Mouse (Mus musculus) hindbrain, postnatal 0 days (tissue): ENCODE results near the gene Tmem100. TPM values are rescaled to one million over a fixed set of nuclear protein-coding genes. Genes with fewer than 3 reads are reported as not detected.

Experiments used
- ATAC-seq: fragments of 200-750 bp; cut with Nextera tagmentation; 2 replicates; pipeline ENCODE4 v1.8.0; 2017; ENCODE audit warnings: mild to moderate bottlenecking, moderate TSS enrichment, moderate library complexity
- DNase-seq: peaks from one replicate; pipeline ENCODE4 v3.0.0-alpha.2; 2015; ENCODE audit warnings: low spot score
- H3K27ac ChIP-seq: fragments of 300-500 bp; sonication (generic); 2 replicates; pipeline ENCODE4 v1.5.1; 2014; ENCODE audit warnings: mild to moderate bottlenecking
- H3K27me3 ChIP-seq: fragments of 300-500 bp; sonication (generic); 2 replicates; pipeline ENCODE4 v1.6.1; 2014; ENCODE audit warnings: low read length, mixed read lengths; ENCODE audit not compliant: insufficient read depth
- H3K36me3 ChIP-seq: fragments of 300-500 bp; sonication (generic); 2 replicates; pipeline ENCODE4 v1.6.1; 2014; ENCODE audit warnings: low read length, mixed read lengths; ENCODE audit not compliant: insufficient read depth
- H3K4me1 ChIP-seq: fragments of 300-500 bp; sonication (generic); 2 replicates; pipeline ENCODE4 v1.6.1; 2014; ENCODE audit warnings: antibody characterized with exemption, low read length, mixed read lengths; ENCODE audit not compliant: insufficient read depth
- H3K4me2 ChIP-seq: fragments of 300-500 bp; sonication (generic); 2 replicates; pipeline ENCODE4 v1.6.1; 2014; ENCODE audit warnings: low read depth, mild to moderate bottlenecking, low read length, moderate library complexity, mixed read lengths
- H3K4me3 ChIP-seq: fragments of 300-500 bp; sonication (generic); 2 replicates; pipeline ENCODE4 v1.5.1; 2014; ENCODE audit warnings: low read length
- H3K9ac ChIP-seq: fragments of 300-500 bp; sonication (generic); replicated peaks from 2 replicates; pipeline ENCODE4 v1.6.1; 2014; ENCODE audit warnings: mild to moderate bottlenecking, low read length, moderate library complexity, mixed read lengths
- H3K9me3 ChIP-seq: fragments of 300-500 bp; sonication (generic); 2 replicates; pipeline ENCODE4 v1.6.1; 2016; ENCODE audit warnings: low read length, mixed read lengths
- CTCF ChIP-seq: IDR thresholded peaks from 2 replicates; pipeline ENCODE4 v1.5.1; 2016; ENCODE audit warnings: antibody characterized with exemption, control low read depth, low read depth
- WGBS: fragments of 180-500 bp; shearing (Covaris S2); extraction: QIAGEN DNeasy Blood & Tissue Kit; methylation state at CpG from one replicate; pipeline ENCODE4 v1.1.7; 2014; 5-methylcytosine and 5-hydroxymethylcytosine counted together
- polyA plus RNA-seq: library from polyadenylated mRNA; unstranded; fragments of >200 nt; fragmentation: Nextera tagmentation; extraction: Ambion mirVana; gene quantifications from 2 replicates; pipeline ENCODE4 v1.2.1, GENCODE M21; 2015
- total RNA-seq: library from RNA; depleted of rRNA; stranded (reverse); fragments of >200 nt; gene quantifications from 2 replicates; pipeline ENCODE4 v1.2.3, GENCODE M21; 2014

The Tmem100 gene
- total and polyA plus RNA-seq, 2 experiments from 2014 or later: 11.6 to 19.3 TPM

DNA sequence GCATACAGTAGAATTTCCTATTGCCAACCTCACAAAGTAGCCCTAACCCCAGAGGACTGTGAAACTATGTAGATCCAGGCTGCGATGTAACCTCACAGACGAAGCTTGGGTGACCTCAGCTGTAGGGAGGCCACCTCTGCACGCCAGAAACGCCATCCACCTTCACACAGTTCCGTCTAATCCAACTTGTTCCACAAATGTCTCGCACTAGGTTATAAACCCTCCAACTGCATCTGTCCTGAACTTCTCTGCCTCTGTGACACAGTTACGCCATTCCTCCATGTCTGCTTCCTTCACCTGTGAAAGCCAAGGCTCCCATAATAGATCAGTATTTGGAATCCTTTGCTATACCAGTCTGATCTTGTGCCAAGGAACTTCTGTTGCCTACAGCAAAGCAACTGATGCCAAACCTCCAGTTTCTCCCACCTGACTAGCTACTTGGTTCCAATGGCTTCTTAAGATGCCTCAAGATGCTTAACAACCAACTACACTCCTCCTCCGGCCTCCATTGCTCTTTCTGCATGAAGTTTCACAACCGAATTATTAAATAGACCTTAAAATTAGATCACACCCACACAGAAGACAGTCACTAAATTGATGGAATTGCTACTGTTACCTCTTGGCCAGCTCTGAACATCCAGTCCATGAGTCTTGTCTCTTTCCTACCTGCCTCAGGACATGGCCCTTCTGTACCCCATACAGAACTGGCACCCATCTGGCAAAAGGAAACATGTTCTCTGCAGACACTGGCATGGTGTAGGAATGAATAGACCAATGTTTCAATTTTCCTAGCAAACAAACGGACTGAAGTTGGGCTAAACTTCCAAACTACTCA lies 28.5 kb upstream of the Tmem100 start:
- H3K4me2 ChIP-seq: peak overlapping the region; percentile 57
- no peaks in the 10 kb centered on the region for H3K4me1 ChIP-seq
- peak overlapping the region; percentile 41; the same call in 1 of the 2 replicates for H3K4me3 ChIP-seq
- no peak for DNase-seq
- no peak overlapping the region for H3K27ac ChIP-seq
- TF ChIP-seq CTCF: no peak
- WGBS: 90% methylated on average over 10 of the region's 10 CpGs
- no peak overlapping the region for H3K9ac ChIP-seq
- H3K9me3 ChIP-seq: no peaks in the 10 kb centered on the region
- no peaks in the 10 kb centered on the region for H3K27me3 ChIP-seq
- H3K36me3 ChIP-seq: no peaks in the 10 kb centered on the region
- no peak for ATAC-seq

DNA sequence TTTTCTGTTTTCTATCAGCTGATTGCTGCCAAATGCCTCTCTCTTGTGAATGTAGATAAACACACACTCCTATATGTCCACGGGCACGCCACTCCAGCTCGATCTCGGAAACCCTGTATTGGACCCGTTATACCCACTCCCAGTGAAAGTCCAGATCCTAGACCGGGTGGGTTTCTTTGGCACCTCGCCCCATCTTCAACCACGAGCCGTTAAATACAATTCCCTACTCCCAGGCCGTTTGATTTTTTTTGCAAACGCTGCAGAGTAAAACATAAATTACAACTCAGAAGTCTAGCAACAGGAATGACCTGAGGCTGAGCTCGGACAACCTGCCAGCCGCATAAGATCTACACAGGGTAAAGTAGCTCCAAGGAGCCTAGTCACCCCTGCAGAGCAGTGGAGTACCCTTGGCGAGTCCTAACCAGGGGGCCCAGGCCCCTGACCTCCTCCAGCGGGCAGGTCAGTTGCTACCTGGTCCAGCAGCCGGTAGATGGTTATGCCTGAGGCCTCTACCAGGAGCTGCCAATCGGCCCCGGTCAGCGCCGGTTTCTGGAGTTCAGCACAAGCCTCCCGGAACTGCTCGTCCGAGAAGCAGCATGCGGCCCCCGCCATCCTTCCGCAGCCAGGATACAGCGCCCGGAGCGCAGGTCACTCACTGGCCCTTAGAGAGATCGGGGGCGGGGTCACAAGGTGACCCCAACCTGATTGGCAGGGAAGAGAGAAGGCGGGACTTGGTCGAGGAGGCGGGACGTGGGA lies 27.7 kb upstream of the Tmem100 start, which contains the start of gene Pctp:
Gene Pctp, minus strand, starts transcription at position 664 of the 756 bp plus-strand sequence.
- Histone ChIP-seq H3K4me1 (no peaks in the 10 kb centered on the region), H3K4me2 (peak within 1 kb of the TSS; percentile 57), H3K27ac (no peak within 1 kb of the TSS), H3K9me3 (no peaks in the 10 kb centered on the region), H3K27me3 (no peaks in the 10 kb centered on the region), H3K9ac (peak within 1 kb of the TSS; percentile 33; the same call in 1 of the 2 replicates), H3K36me3 (no peaks in the 10 kb centered on the region), H3K4me3 (peak within 1 kb of the TSS; percentile 41)
- TF ChIP-seq CTCF: no peak
- peak; percentile 69 for DNase-seq
- ATAC-seq: peak; percentile 90
- WGBS: 16% methylated on average over 35 of the region's 35 CpGs

DNA sequence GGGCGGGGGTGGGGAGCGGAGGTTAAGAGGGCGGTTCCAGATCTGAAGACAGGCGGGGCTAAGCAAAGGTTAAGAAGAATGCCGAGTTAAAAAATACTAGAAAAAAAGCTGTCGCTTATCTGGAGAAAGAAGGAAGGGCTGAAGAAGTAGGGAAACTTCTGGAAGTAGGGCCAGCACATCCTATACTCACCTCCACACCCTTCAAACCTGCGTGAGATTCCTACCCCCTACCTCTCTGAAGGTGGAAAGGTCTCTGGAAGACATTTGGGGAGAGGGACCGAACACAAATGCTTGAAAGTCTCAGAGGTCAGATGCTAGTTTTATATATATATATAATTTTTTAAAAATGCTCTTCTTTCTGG lies 27.2 kb upstream of the Tmem100 start:
- Histone ChIP-seq H3K9me3 (no peaks in the 10 kb centered on the region), H3K4me2 (peak overlapping the region; percentile 57), H3K9ac (peak overlapping the region; percentile 33; the same call in 1 of the 2 replicates), H3K4me1 (no peaks in the 10 kb centered on the region), H3K27ac (no peak overlapping the region), H3K36me3 (no peaks in the 10 kb centered on the region), H3K27me3 (no peaks in the 10 kb centered on the region), H3K4me3 (peak overlapping the region; percentile 41)
- DNase-seq (no peak), ATAC-seq (no peak)
- no peak for TF ChIP-seq CTCF
- 15% methylated on average over 8 of the region's 8 CpGs for WGBS

DNA sequence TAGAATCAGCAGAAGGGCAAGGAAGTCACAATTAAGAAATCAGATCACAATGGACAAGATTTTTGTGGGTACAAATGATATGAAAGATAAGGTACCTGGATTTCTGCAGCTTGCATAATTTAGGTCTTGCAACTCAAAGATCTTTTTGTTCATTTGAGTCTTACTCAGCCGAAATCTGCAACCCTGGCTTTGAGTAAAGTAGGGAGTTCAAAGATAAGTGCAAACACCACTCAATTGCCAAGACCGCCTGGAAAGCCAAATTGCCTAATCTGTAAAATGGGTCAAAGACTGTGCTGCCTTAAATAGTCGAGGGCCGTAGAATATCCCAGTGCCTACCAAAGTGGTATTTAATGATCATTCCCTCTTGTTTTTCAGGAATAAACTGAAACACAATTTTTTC lies 26.8 kb upstream of the Tmem100 start:
- H3K4me3 ChIP-seq: no peak overlapping the region
- WGBS: 90% methylated on average over 4 of the region's 4 CpGs
- H3K4me1 ChIP-seq: no peaks in the 10 kb centered on the region
- ATAC-seq: no peak
- no peaks in the 10 kb centered on the region for H3K9me3 ChIP-seq
- H3K27me3 ChIP-seq: no peaks in the 10 kb centered on the region
- H3K9ac ChIP-seq: no peak overlapping the region
- no peak overlapping the region for H3K4me2 ChIP-seq
- DNase-seq: no peak
- H3K36me3 ChIP-seq: no peaks in the 10 kb centered on the region
- H3K27ac ChIP-seq: no peak overlapping the region
- TF ChIP-seq CTCF: no peak

DNA sequence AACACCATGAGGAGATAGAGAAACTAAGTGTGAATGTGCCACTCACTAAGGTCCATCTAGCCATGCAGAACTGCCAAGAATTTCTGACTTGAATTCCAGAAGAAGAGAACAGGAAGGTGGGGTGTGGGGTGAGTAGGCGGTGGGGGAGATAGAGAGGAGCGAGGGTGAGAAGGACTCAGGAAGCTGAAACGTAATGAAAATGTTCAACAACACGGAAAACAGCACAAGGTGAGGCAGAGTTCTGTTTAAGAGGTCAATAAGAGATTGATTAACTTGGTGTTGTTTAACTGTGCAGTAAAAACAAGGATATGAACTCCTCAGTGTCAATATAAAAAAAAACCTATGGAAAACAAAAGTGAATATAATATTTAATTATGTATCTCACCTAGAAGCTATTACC lies 24.0 kb upstream of the Tmem100 start:
- H3K27ac ChIP-seq: no peak overlapping the region
- no peaks in the 10 kb centered on the region for H3K36me3 ChIP-seq
- no peaks in the 10 kb centered on the region for H3K9me3 ChIP-seq
- no peaks in the 10 kb centered on the region for H3K27me3 ChIP-seq
- no peak overlapping the region for H3K4me3 ChIP-seq
- no peaks in the 10 kb centered on the region for H3K4me1 ChIP-seq
- ATAC-seq (no peak), DNase-seq (no peak)
- no peak overlapping the region for H3K9ac ChIP-seq
- no peak for TF ChIP-seq CTCF
- WGBS: 74% methylated on average over 4 of the region's 4 CpGs
- H3K4me2 ChIP-seq: no peak overlapping the region

DNA sequence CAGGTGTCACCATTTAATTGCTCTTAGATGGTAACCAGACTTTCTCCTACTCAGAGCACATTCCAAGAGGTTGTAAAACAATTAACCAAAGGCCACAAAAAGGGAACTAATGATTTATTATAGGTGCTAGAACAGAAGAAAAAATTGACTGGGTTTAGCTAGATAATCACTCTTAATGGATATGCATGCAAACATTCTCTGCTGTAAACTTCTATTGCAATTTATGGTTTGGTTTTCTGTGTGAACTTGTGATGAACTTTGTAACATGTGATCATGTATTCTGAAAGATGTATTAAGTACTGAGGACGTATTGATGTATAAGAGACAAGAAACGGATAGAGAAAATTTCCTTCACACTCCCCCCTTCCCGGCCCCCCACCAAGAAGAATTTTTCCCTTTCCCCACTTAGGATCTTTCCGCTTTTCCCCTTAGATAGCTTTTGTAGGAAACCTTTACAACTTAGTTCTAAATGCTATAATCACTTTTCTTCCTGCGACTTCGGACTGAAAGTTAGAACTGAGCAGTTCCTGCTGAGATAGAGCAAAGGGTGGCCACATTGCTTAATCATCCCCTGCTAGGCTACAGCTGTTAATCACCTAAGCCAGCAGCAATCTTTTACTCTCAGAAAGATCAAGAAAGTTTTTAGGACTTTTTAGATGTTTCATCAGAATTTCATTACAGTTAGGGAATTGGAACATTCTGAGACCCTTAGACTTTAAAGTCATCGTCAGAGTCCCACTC lies 22.2 kb upstream of the Tmem100 start:
- Histone ChIP-seq H3K4me3 (no peak overlapping the region), H3K9me3 (no peaks in the 10 kb centered on the region), H3K27me3 (no peaks in the 10 kb centered on the region), H3K4me1 (no peaks in the 10 kb centered on the region), H3K27ac (no peak overlapping the region), H3K4me2 (no peak overlapping the region), H3K9ac (no peak overlapping the region), H3K36me3 (no peaks in the 10 kb centered on the region)
- ATAC-seq (no peak), DNase-seq (no peak)
- no peak for TF ChIP-seq CTCF
- WGBS: 50% methylated on average over 7 of the region's 7 CpGs
